Mouse (Mus musculus) ovary, adult 18-20 months (tissue): ENCODE results near the gene Tnnc2.
"Not testable (repeated sequence)": the region's sequence is repeated elsewhere in the genome, so short reads cannot be mapped to it uniquely, and the experiment has no call there.

Source experiments
- DNase-seq: peaks from one replicate; pipeline ENCODE4 v3.0.0; 2022; ENCODE audit warnings: low spot score, mixed read lengths

The Tnnc2 gene

DNA sequence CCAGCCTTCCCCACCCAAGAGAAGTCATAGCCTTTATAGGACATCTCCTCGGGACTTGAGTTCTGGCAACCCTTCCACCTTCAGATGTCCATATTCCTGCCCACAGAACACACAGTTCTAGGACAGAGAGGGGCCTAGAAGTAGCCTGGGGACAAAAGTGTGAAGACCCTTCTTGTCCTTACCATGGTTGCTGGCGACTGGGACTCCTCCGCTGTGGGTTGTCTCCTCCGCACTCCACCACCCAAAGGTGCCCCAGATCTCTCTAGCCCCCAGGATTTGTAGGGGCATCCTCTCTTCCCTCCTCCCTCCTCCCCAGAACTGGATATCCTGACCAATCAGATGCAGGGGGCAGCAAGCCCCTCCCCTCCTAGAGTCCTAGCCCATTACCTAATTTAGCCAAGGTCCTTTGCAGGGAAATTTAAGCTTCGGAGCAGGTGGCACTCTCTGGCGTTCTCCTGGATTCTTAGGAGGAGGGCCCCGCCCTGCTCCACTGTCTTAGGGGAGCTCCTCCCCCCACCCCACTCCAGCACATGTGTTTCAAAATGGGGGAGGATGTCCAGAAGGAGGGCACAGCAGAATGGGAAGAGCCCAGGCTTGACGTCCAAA is at the start of gene Tnnc2:
Tnnc2 (minus strand) TSS at position 487 of the 606 bp plus-strand sequence.
- DNase-seq = no peak

DNA sequence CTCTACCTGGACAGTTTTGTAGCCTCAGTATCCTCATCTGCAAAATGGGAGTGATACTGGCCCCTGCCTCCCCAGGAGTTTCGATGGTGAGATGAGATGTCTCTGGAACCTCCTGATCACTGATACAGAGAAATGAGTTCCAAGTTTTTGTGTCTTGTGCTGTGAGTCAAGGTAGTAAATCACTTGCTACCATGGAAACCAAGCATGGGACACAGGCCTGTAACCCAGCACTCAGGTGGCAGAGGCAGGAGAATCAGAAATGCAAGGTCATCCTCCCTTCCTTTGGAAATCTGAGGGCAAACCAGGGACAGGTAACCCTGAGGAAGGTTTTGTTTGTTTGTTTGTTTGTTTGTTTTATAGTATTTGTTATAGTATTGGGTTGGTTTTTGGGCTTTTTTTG is 49.3 kb upstream of the Tnnc2 start:
- DNase-seq = no peak

- DNase-seq = no peak
These were observed 48.7 kb upstream of the Tnnc2 start, which contains the start of gene Spata25 for GRCm38 (mm10) chr2:164828437-164828836. TSS of gene Spata25 (minus strand) at chr2:164828537.

GRCm38 (mm10) chr2:164827146-164827850 is 47.5 kb upstream of the Tnnc2 start:
- no peak for DNase-seq

DNA sequence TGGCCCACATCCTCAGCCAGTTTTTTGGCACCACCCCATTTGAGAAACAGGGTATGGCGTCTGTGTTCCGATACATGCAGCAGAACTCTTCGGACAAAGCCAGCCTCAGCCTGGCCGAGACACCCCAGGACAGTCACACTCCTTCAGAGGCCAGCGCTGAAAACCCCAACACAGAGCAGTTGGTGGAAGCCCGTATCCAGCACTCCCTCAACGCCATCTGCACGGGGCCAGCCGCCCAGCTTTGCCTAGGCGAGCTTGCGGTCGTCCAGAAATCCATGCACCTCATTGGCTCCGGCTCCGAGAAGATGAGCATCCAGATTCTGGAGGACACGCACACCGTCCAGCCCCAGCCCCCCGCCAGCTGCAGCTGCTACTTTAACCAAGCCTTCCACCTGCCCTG is 45.8 kb upstream of the Tnnc2 start:
- no peak for DNase-seq

GRCm38 (mm10) chr2:164823969-164824368 is 44.2 kb upstream of the Tnnc2 start:
- no peak for DNase-seq

DNA sequence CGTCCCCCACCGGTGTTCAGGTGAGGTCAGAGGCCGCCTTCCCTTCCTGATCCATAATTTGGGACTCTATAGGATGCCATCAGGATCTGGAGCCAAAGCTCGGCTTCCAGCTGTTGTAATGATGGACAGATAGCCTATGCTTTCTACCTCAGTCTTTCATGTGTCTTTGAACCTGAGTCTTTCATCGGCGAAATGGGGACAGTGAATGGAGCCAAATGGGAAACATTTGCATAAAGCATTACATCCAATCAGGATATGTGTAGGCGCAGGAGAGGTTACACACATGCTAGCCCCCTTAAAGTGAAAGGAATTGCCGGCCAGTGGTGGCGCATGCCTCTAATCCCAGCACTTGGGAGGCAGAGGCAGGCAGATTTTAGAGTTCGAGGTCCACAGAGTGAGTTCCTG is 43.4 kb upstream of the Tnnc2 start:
- no peak for DNase-seq

DNA sequence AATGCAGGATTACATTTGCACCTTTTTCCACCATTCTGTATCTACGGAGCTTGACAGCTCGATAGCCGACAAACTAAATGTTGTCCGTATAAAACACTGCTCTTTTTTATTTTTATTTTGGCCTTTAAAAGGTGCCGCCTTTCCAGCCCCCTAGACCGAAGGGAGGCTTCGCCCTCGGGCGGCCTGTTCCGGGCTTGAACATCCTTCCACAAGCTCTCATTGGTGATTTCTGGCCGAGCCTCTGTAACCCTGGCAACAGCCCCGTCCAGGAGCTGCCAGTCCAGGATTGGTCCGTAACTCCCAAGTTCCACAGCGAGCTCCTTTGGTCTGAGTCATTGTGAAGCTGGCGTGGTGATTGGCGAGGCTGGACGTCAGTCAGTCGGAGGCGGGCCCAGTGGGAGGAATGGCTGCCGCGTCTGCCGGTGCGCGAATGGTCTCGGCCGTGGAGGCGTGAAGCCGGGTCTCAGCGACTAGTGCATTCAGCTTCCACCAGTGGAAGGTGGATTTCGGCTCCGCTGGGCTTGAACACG is 42.9 kb upstream of the Tnnc2 start, which contains the start of gene Zswim1:
Zswim1 (plus strand) TSS at position 51 of the 530 bp plus-strand sequence.
- peak; percentile 97 for DNase-seq

DNA sequence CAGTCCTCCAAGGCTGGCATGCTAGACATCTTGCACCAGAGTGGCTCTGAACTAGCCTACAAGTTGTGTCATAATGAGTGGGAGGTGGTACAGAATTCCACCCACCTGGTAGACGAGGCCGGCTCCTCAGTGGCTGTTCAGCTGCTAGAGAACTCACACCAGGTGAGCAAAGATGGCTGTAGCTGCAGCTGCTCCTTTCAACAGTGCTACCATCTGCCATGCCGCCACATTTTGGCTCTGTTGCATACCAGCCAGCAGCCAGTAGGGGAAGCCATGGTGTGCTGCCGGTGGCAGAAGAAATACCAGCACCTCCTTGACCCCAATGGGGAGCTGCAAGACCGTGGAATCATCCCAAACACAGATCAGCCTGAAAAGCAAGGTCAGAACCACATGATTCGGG is 41.3 kb upstream of the Tnnc2 start:
- DNase-seq = no peak

DNA sequence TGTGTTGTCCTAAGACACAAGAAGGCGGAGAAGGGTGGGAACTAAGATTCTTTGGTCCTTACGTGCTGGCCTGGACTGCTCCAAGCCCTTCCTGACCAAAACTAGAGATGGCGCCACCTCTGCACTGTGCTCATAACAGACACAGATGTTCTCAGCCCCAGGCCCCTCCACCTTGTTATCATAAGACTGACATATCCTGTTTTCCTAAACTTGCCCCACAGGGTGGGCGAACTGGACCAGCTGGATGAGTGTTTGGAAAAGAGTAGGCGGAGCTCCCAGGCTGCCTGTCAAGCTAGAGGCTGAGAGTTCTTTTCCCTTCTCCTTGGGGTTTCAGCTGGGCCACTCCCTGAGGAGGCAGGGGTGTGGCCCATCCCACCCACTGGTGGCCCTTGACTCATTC is 37.9 kb upstream of the Tnnc2 start:
- no peak for DNase-seq

GRCm38 (mm10) chr2:164817206-164817605 is 37.4 kb upstream of the Tnnc2 start:
- no peak for DNase-seq

- DNase-seq = no peak
These were observed 36.1 kb upstream of the Tnnc2 start for GRCm38 (mm10) chr2:164815821-164816220.

DNA sequence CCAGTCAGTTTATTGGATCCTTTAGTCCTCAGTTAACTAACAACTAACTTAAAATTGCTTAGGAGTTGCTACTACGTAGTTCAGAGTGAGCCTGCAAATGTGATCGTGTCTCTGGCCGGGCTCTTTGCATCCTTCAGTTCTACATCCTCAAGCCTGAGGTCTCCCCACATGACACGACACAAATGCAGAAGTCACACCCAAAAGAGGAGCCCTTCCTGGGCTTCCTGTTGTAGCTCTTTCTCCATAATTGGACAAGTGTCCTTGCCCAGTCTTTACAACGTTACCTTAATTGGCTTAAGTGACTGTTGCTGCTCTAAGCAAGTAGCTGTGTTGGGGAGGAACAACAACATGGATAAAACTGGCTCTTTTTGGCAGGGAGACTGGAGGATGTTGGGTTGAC is 35.6 kb upstream of the Tnnc2 start:
- DNase-seq = no peak

DNA sequence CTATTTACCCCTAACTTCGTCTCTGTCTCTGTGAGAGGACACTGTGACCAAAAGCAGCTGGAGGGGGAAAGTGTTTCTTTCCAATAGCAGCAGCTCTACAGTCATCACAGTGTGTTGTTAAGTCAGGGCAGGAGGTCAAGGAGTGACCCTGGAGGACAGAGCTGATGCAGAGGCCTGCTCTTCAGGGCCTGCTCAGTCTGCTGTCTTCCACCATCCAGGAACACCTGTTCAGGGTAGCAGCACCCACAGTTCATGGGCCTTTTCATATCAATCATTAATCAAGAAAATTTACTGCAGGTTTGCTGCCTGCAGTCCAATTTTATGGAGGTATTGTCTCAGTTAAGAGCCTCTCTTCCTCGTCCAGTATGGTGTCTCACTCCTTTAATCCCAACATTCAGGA is 33.8 kb upstream of the Tnnc2 start:
- no peak for DNase-seq

GRCm38 (mm10) chr2:164806614-164807013 is 26.8 kb upstream of the Tnnc2 start:
- DNase-seq = no peak

DNA sequence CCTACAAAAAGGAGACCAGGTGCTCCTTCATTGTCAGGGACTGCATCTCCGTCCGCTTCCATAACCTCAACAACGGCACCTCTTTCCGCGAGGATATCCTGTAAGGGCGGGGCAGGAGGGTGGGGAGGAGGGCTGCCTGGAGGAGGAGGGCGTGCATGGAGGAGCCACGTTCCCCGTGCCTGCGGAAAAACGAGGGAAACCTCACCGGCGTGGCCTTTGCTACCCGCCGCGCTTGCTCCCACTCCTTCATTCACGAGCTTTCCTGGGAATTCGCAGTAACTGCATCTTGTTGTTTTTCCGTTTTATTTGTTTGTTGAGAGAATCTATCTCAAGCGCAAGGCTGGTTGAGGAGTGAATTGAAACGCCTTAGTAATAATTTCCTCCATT is 25.6 kb upstream of the Tnnc2 start:
- no peak for DNase-seq

- peak; percentile 95 for DNase-seq
These were observed 25.0 kb upstream of the Tnnc2 start, which contains the start of the genes Acot8 and Zswim3 for GRCm38 (mm10) chr2:164804533-164805331. TSS of gene Acot8 (minus strand) at chr2:164804882. TSS of gene Zswim3 (plus strand) at chr2:164805098.

GRCm38 (mm10) chr2:164803921-164804313 is 24.1 kb upstream of the Tnnc2 start:
- no peak for DNase-seq

GRCm38 (mm10) chr2:164803201-164803920 is 23.6 kb upstream of the Tnnc2 start:
- DNase-seq = no peak

- no peak for DNase-seq
These were observed 20.7 kb upstream of the Tnnc2 start for GRCm38 (mm10) chr2:164800252-164801004.

DNA sequence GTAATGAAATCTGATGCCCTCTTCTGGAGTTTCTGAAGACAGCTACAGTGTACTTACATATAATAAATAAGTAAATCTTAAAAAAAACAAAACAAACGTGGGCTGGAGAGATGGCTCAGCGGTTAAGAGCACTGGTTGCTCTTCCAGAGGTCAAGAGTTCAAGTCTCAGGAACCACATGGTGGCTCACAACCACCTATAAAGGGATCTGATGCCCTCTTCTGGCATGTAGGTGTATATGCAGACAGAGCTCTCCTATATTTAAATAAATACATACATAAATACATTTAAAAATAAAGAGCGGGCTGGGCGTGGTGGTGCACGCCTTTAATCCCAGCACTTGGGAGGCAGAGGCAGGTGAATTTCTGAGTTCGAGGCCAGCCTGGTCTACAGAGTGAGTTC is 18.8 kb upstream of the Tnnc2 start:
- DNase-seq = not testable (repeated sequence)
